Comparison of ENCODE assay signal across 24 mouse cellular contexts in genomic region chr3:66802538-66802937, GRCm38 (mm10).
DNase-seq lines count a peak whose midpoint lies in the region; ATAC-seq and TF ChIP-seq lines count a peak whose summit lies in the region.
"Had no signal": no experiment of that assay in that cellular context is flagged by ENCODE, and none has a peak within 500 bp of the region (broad histone marks: within the 10 kb centered on the region; RNA-seq: fewer than 3 reads in every experiment).

No protein-coding gene starts in this region.

- no peaks in the 10 kb centered on the region; the same call in 1 of the 2 replicates for H3K4me1 ChIP-seq in heart, embryonic 10.5 days
- H3K4me1 ChIP-seq in kidney, embryonic 15.5 days, result peaks cover 8% of the 10 kb centered on the region; the same call in 1 of the 2 replicates

- no peak for TF ChIP-seq CTCF in Patski (IDR thresholded peaks at IDR 0.05)

- no peaks in the 10 kb centered on the region for H3K9me3 ChIP-seq in heart, embryonic 10.5 days
- no peaks in the 10 kb centered on the region for H3K9me3 ChIP-seq in kidney, embryonic 15.5 days (replicated peaks)
- H3K9me3 ChIP-seq: forebrain, embryonic 10.5 days; forebrain, embryonic 13.5 days; heart, embryonic 13.5 days had no signal

- POLR2A ChIA-PET in Patski (lab: Charles Lee), result no interaction called here

- no peaks in the 10 kb centered on the region for H3K27me3 ChIP-seq in heart, embryonic 10.5 days (ENCODE audit: insufficient read depth, poor library complexity, severe bottlenecking)
- peaks cover 19% of the 10 kb centered on the region for H3K27me3 ChIP-seq in kidney, embryonic 15.5 days
- H3K27me3 ChIP-seq in Patski, result no peaks in the 10 kb centered on the region
- H3K27me3 ChIP-seq: forebrain, embryonic 13.5 days; heart, embryonic 13.5 days had no signal

- no peak overlapping the region for H3K4me2 ChIP-seq in kidney, embryonic 15.5 days
- H3K4me2 ChIP-seq: forebrain, embryonic 13.5 days; heart, embryonic 13.5 days; hindbrain, embryonic 14.5 days had no signal

- H3K27ac ChIP-seq in heart, embryonic 10.5 days, result no peak overlapping the region
- no peak overlapping the region for H3K27ac ChIP-seq in kidney, embryonic 15.5 days
- H3K27ac ChIP-seq: forebrain, embryonic 10.5 days; forebrain, embryonic 13.5 days; gastrocnemius, adult 2 months; heart, embryonic 13.5 days; hindbrain, embryonic 14.5 days; hindbrain, postnatal 0 days had no signal

- CTCF ChIA-PET in Patski (lab: Charles Lee), result interaction anchor here (1.1 kb wide), 1 partner anchor 9 kb away, joined by 3 read pairs; no protein-coding TSS in a partner anchor

- in situ Hi-C loops in Patski (cut with MboI; ENCODE audit: low pct_unique_long_range_greater_than_20kb), result no loop called here

- peak; percentile 66 for DNase-seq in heart, adult 11 months
- DNase-seq in heart, embryonic 10.5 days (ENCODE audit: low spot score), result no peak
- no peak for DNase-seq in kidney, postnatal 10 days
- peak; percentile 30 for DNase-seq in MN1 (ENCODE audit: low spot score)
- DNase-seq in Patski (ENCODE audit: low read depth, low spot score), result peak; percentile 75
- DNase-seq in ovary, adult 18-20 months (ENCODE audit: low spot score), result no peak
- DNase-seq in thymus, postnatal 36 days, result no peak
- DNase-seq: adrenal gland, postnatal 10 days; adrenal gland, postnatal 36 days; cerebellum, adult 18-20 months; cerebellum, adult 9-10 months; cerebellum, postnatal 14 days; gastrocnemius, adult 2 months; gastrocnemius, postnatal 14 days; heart, adult 18-20 months; heart, postnatal 14 days; heart, postnatal 4 days had no signal

- H3K36me3 ChIP-seq in heart, embryonic 10.5 days, result no peaks in the 10 kb centered on the region
- H3K36me3 ChIP-seq in kidney, embryonic 15.5 days, result no peaks in the 10 kb centered on the region
- H3K36me3 ChIP-seq: forebrain, embryonic 10.5 days; heart, embryonic 13.5 days had no signal

- H3K4me3 ChIP-seq in heart, embryonic 10.5 days, result no peak overlapping the region
- no peak overlapping the region for H3K4me3 ChIP-seq in kidney, embryonic 15.5 days (replicated peaks)
- H3K4me3 ChIP-seq: forebrain, embryonic 10.5 days; forebrain, embryonic 13.5 days; gastrocnemius, adult 2 months; heart, embryonic 13.5 days had no signal

- no peak overlapping the region for H3K9ac ChIP-seq in kidney, embryonic 15.5 days
- H3K9ac ChIP-seq: forebrain, embryonic 13.5 days; heart, embryonic 13.5 days; hindbrain, embryonic 14.5 days had no signal

- ATAC-seq in kidney, embryonic 15.5 days (replicated peaks; ENCODE audit: low FRiP score), result peak; percentile 71
- ATAC-seq in Patski, result peak; percentile 83
- ATAC-seq: forebrain, embryonic 13.5 days; forebrain, embryonic 16.5 days; hindbrain, postnatal 0 days had no signal

- WGBS in heart, embryonic 10.5 days, result 90% methylated on average over 5 of the region's 5 CpGs
- WGBS in kidney, embryonic 15.5 days, result 71% methylated on average over 5 of the region's 5 CpGs

Comparison
In these comparisons a context has a peak if more than half of its experiments do, and no peak if none do; other contexts are left out.
1. DNase-seq: peak in heart, adult 11 months (single experiment), MN1 (single experiment) and Patski (single experiment); none in heart, embryonic 10.5 days (single experiment), kidney, postnatal 10 days (single experiment), ovary, adult 18-20 months (single experiment) and thymus, postnatal 36 days (0 of 2).